In genomic region chr8:106310026-106310652, GRCm38 (mm10) we compare ENCODE assay signal across 12 mouse cellular contexts.
"Had no signal": no experiment of that assay in that cellular context is flagged by ENCODE, and none has a peak within 500 bp of the region (broad histone marks: within the 10 kb centered on the region; RNA-seq: fewer than 3 reads in every experiment).

No protein-coding gene starts in this region.

- DNase-seq: kidney, adult 8-10 months; kidney, postnatal 10 days; kidney, postnatal 36 days; layer of hippocampus, postnatal 36 days; liver; lung, adult 18-20 months; lung, postnatal 10 days; lung, postnatal 36 days; thymus, adult 18-20 months; thymus, postnatal 36 days had no signal

- ATAC-seq: liver, embryonic 12.5 days; midbrain, embryonic 13.5 days had no signal
